Mouse (Mus musculus): Measurements from ENCODE around the gene Sdccag8.
"Not testable (repeated sequence)": the region's sequence is repeated elsewhere in the genome, so short reads cannot be mapped to it uniquely, and the experiment has no call there.

Sdccag8 gene

GRCm38 (mm10) chr1:176827945-176828485 is 13.6 kb downstream of the Sdccag8 start:
- DNase-seq (ENCODE audit: low read depth, low spot score), result no peak

- DNase-seq (ENCODE audit: low read depth, low spot score), result no peak
Observed at GRCm38 (mm10) chr1:176828666-176829065, 14.2 kb downstream of the Sdccag8 start.

- DNase-seq (ENCODE audit: low read depth, low spot score), result no peak
Observed at GRCm38 (mm10) chr1:176832071-176832470, 17.6 kb downstream of the Sdccag8 start.

- no peak for DNase-seq (ENCODE audit: low read depth, low spot score)
Observed at GRCm38 (mm10) chr1:176832607-176833006, 18.1 kb downstream of the Sdccag8 start.

GRCm38 (mm10) chr1:176833257-176833656 is 18.8 kb downstream of the Sdccag8 start:
- no peak for DNase-seq (ENCODE audit: low read depth, low spot score)

- no peak for DNase-seq (ENCODE audit: low read depth, low spot score)
Observed at GRCm38 (mm10) chr1:176833948-176834347, 19.5 kb downstream of the Sdccag8 start.

- DNase-seq (ENCODE audit: low read depth, low spot score), result peak; percentile 15
Observed at GRCm38 (mm10) chr1:176834880-176835279, 20.4 kb downstream of the Sdccag8 start.

- peak; percentile 53 for DNase-seq (ENCODE audit: low read depth, low spot score)
Observed at GRCm38 (mm10) chr1:176835501-176836294, 21.2 kb downstream of the Sdccag8 start.

- not testable (repeated sequence) for DNase-seq (ENCODE audit: low read depth, low spot score)
Observed at GRCm38 (mm10) chr1:176836562-176836961, 22.1 kb downstream of the Sdccag8 start.

GRCm38 (mm10) chr1:176845082-176845977 is 30.9 kb downstream of the Sdccag8 start:
- DNase-seq (ENCODE audit: low read depth, low spot score), result no peak

- DNase-seq (ENCODE audit: low read depth, low spot score), result no peak
Observed at GRCm38 (mm10) chr1:176847118-176847859, 32.8 kb downstream of the Sdccag8 start.

GRCm38 (mm10) chr1:176848613-176849290 is 34.3 kb downstream of the Sdccag8 start:
- no peak for DNase-seq (ENCODE audit: low read depth, low spot score)

- no peak for DNase-seq (ENCODE audit: low read depth, low spot score)
Observed at GRCm38 (mm10) chr1:176849377-176849776, 34.9 kb downstream of the Sdccag8 start.

- no peak for DNase-seq (ENCODE audit: low read depth, low spot score)
Observed at GRCm38 (mm10) chr1:176851401-176851800, 36.9 kb downstream of the Sdccag8 start.

- DNase-seq (ENCODE audit: low read depth, low spot score), result no peak
Observed at GRCm38 (mm10) chr1:176852813-176853590, 38.5 kb downstream of the Sdccag8 start.

GRCm38 (mm10) chr1:176861981-176862644 is 47.7 kb downstream of the Sdccag8 start:
- peak; percentile 73 for DNase-seq (ENCODE audit: low read depth, low spot score)

- DNase-seq (ENCODE audit: low read depth, low spot score), result no peak
Observed at GRCm38 (mm10) chr1:176870501-176870900, 56.0 kb downstream of the Sdccag8 start.

GRCm38 (mm10) chr1:176871975-176872374 is 57.5 kb downstream of the Sdccag8 start:
- DNase-seq (ENCODE audit: low read depth, low spot score), result no peak

GRCm38 (mm10) chr1:176873463-176873862 is 59.0 kb downstream of the Sdccag8 start:
- no peak for DNase-seq (ENCODE audit: low read depth, low spot score)

- DNase-seq (ENCODE audit: low read depth, low spot score), result no peak
Observed at GRCm38 (mm10) chr1:176874155-176874554, 59.7 kb downstream of the Sdccag8 start.

Data from R1 (cell line).